Mouse (Mus musculus) liver, embryonic 16.5 days (tissue): ENCODE results near the gene Prcc. TPM values are rescaled to one million over a fixed set of nuclear protein-coding genes. Genes with fewer than 3 reads are reported as not detected.

Experiments
- ATAC-seq: fragments of 200-750 bp; cut with Nextera tagmentation; 2 replicates; pipeline ENCODE4 v1.8.0; 2017; ENCODE audit warnings: low read depth, mild to moderate bottlenecking, moderate number of reproducible peaks, moderate library complexity
- H3K27ac ChIP-seq: fragments of 300-500 bp; sonication (generic); 2 replicates; pipeline ENCODE4 v1.5.1; 2014; ENCODE audit warnings: mild to moderate bottlenecking, low read length
- H3K27me3 ChIP-seq: fragments of 300-500 bp; sonication (generic); 2 replicates; pipeline ENCODE4 v1.6.1; 2014; ENCODE audit warnings: low read depth, low read length, mixed read lengths; ENCODE audit not compliant: control insufficient read depth, insufficient read depth
- H3K36me3 ChIP-seq: fragments of 300-500 bp; sonication (generic); 2 replicates; pipeline ENCODE4 v1.6.1; 2014; ENCODE audit warnings: mild to moderate bottlenecking; ENCODE audit not compliant: control insufficient read depth, insufficient read depth
- H3K4me1 ChIP-seq: fragments of 300-500 bp; sonication (generic); 2 replicates; pipeline ENCODE4 v1.6.1; 2014; ENCODE audit warnings: low read depth, low read length, mixed read lengths; ENCODE audit not compliant: control insufficient read depth
- H3K4me2 ChIP-seq: fragments of 300-500 bp; sonication (generic); 2 replicates; pipeline ENCODE4 v1.6.1; 2014; ENCODE audit warnings: low read depth, low read length, mixed read lengths
- H3K4me3 ChIP-seq: fragments of 300-500 bp; sonication (generic); 2 replicates; pipeline ENCODE4 v1.5.1; 2014; ENCODE audit warnings: low read depth, mild to moderate bottlenecking, low read length
- H3K9ac ChIP-seq: fragments of 300-500 bp; sonication (generic); 2 replicates; pipeline ENCODE4 v1.6.1; 2014; ENCODE audit warnings: low read depth, low read length
- H3K9me3 ChIP-seq: fragments of 300-500 bp; sonication (generic); replicated peaks from 2 replicates; pipeline ENCODE4 v1.6.1; 2016; ENCODE audit warnings: low read length; ENCODE audit not compliant: control insufficient read depth
- WGBS: fragments of 180-500 bp; shearing (Covaris S2); extraction: QIAGEN DNeasy Blood & Tissue Kit; methylation state at CpG from one replicate; pipeline ENCODE4 v1.1.7; 2014; ENCODE audit not compliant: insufficient replicate concordance; 5-methylcytosine and 5-hydroxymethylcytosine counted together
- polyA plus RNA-seq: library from polyadenylated mRNA; unstranded; fragments of >200 nt; fragmentation: Nextera tagmentation; extraction: Ambion mirVana; gene quantifications from 2 replicates; pipeline ENCODE4 v1.2.1, GENCODE M21; 2015

Prcc gene
- polyA plus RNA-seq, 1 experiment from 2014 or later = 4.7 TPM

GRCm38 (mm10) chr3:87818226-87818625 is 67.2 kb downstream of the Prcc start:
- no peaks in the 10 kb centered on the region for H3K4me1 ChIP-seq
- H3K9me3 ChIP-seq = no peaks in the 10 kb centered on the region
- no peak overlapping the region for H3K4me3 ChIP-seq
- no peak overlapping the region for H3K9ac ChIP-seq
- H3K27me3 ChIP-seq = peaks cover 2% of the 10 kb centered on the region; the same call in 1 of the 2 replicates
- WGBS = 49% methylated on average over 12 of the region's 12 CpGs
- H3K36me3 ChIP-seq = no peaks in the 10 kb centered on the region
- ATAC-seq = no peak
- H3K27ac ChIP-seq = no peak overlapping the region
- H3K4me2 ChIP-seq = no peak overlapping the region

DNA sequence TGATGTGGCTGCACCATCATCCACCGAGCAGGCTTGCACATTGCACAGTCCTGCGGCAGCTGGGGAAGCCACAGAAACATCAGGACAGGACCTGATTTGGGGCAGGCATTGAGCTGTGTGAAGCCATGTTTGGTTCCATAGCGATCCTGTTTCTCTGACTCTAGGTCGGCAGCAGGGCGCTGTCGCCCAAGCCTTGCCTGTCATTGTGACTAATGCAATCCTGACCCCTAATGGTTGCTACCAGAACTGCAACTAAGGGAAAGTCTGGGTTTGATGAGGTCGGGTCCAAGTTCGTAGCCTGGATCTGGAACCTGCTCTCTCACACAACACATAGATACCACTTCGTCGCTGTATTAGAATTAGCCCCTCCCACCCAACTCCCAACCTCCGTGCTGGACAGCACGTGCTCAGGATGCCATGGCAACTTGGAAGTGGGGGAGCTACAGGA is 68.7 kb downstream of the Prcc start:
- no peaks in the 10 kb centered on the region for H3K4me1 ChIP-seq
- H3K4me2 ChIP-seq = no peak overlapping the region
- H3K36me3 ChIP-seq = no peaks in the 10 kb centered on the region
- no peak overlapping the region for H3K9ac ChIP-seq
- H3K27me3 ChIP-seq = peaks cover 8% of the 10 kb centered on the region
- no peaks in the 10 kb centered on the region for H3K9me3 ChIP-seq
- no peak; the same call in 1 of the 2 replicates for ATAC-seq
- 8% methylated on average over 12 of the region's 12 CpGs for WGBS
- no peak overlapping the region for H3K4me3 ChIP-seq
- H3K27ac ChIP-seq = no peak overlapping the region

- 43% methylated on average over 6 of the region's 6 CpGs for WGBS
- Histone ChIP-seq H3K27ac (no peak overlapping the region), H3K4me1 (no peaks in the 10 kb centered on the region), H3K9me3 (no peaks in the 10 kb centered on the region), H3K36me3 (no peaks in the 10 kb centered on the region), H3K4me2 (no peak overlapping the region), H3K27me3 (peaks cover 13% of the 10 kb centered on the region), H3K9ac (no peak overlapping the region), H3K4me3 (no peak overlapping the region)
- no peak for ATAC-seq
These were observed 69.2 kb downstream of the Prcc start for GRCm38 (mm10) chr3:87816166-87816565.

DNA sequence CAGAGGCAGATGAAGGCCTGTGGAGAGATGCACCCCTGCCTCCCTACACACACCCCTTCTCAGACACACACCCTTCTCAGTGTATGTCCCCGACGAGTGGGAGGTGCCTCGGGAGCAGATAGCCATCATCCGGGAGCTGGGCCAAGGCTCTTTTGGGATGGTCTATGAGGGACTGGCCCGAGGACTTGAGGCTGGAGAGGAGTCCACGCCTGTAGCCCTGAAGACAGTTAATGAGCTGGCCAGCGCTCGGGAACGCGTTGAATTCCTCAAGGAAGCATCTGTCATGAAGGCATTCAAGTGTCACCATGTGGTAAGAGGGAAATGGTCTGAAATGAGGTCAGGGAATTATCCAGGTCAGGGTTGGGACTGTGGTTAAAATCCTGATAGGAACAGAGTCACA is 72.5 kb downstream of the Prcc start:
- Histone ChIP-seq H3K36me3 (no peaks in the 10 kb centered on the region), H3K27me3 (peaks cover 42% of the 10 kb centered on the region), H3K4me3 (no peak overlapping the region), H3K4me2 (no peak overlapping the region), H3K9me3 (no peaks in the 10 kb centered on the region), H3K9ac (no peak overlapping the region), H3K27ac (no peak overlapping the region), H3K4me1 (no peaks in the 10 kb centered on the region; the same call in 1 of the 2 replicates)
- 38% methylated on average over 10 of the region's 10 CpGs for WGBS
- ATAC-seq = no peak

GRCm38 (mm10) chr3:87812413-87812812 is 73.0 kb downstream of the Prcc start:
- H3K36me3 ChIP-seq = no peaks in the 10 kb centered on the region
- no peak overlapping the region for H3K4me3 ChIP-seq
- H3K4me2 ChIP-seq = no peak overlapping the region
- peaks cover 42% of the 10 kb centered on the region for H3K27me3 ChIP-seq
- no peak overlapping the region for H3K9ac ChIP-seq
- WGBS = 57% methylated on average over 4 of the region's 4 CpGs
- H3K27ac ChIP-seq = no peak overlapping the region
- H3K9me3 ChIP-seq = no peaks in the 10 kb centered on the region
- ATAC-seq = no peak
- H3K4me1 ChIP-seq = no peaks in the 10 kb centered on the region; the same call in 1 of the 2 replicates

GRCm38 (mm10) chr3:87811297-87811696 is 74.1 kb downstream of the Prcc start:
- H3K4me2 ChIP-seq = no peak overlapping the region
- H3K9me3 ChIP-seq = no peaks in the 10 kb centered on the region
- H3K27me3 ChIP-seq = peaks cover 42% of the 10 kb centered on the region
- H3K4me1 ChIP-seq = no peaks in the 10 kb centered on the region; the same call in 1 of the 2 replicates
- H3K4me3 ChIP-seq = no peak overlapping the region
- H3K36me3 ChIP-seq = no peaks in the 10 kb centered on the region
- no peak overlapping the region for H3K27ac ChIP-seq
- WGBS = 56% methylated on average over 8 of the region's 8 CpGs
- ATAC-seq = no peak
- H3K9ac ChIP-seq = no peak overlapping the region

DNA sequence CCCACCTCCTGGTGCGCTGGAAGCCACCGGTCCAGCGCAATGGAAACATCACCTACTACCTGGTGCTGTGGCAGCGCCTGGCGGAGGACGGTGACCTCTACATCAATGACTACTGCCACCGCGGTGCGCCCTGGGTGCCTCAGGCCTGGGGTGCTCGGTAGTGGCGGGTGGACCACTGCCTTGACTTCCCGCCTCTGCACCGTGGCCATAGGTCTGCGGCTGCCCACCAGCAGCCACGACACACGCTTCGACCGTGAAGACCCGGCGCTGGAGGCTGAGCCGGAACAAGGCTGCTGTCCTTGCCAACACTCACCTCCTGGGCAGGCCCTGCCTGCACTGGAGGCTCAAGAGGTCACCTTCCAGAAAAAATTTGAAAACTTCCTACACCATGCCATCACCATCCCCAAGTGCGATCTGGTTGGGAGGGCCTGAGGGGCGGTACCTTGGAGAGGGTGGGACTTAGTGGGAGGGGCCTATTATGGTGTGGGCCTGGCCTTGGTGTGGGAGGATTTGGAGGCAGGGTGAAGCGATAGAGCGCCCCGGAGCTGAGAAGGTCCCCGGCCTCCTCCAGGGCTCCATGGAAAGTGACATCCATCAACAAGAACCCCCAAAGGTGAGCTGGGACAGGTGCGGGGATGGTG is 76.0 kb downstream of the Prcc start:
- no peaks in the 10 kb centered on the region for H3K9me3 ChIP-seq
- H3K9ac ChIP-seq = no peak overlapping the region
- no peak for ATAC-seq
- H3K36me3 ChIP-seq = no peaks in the 10 kb centered on the region
- H3K4me3 ChIP-seq = 0 out of 2 replicates have a peak overlapping the region, but pooled peaks have one; percentile 3
- peaks cover 48% of the 10 kb centered on the region for H3K27me3 ChIP-seq
- no peak overlapping the region for H3K27ac ChIP-seq
- no peaks in the 10 kb centered on the region; the same call in 1 of the 2 replicates for H3K4me1 ChIP-seq
- 7% methylated on average over 28 of the region's 28 CpGs for WGBS
- no peak overlapping the region for H3K4me2 ChIP-seq

Other genes starting within 250 kb of the Prcc start
- 0.07 and 0.18 TPM in 2 replicates for gene Lrrc71, start 137.0 kb downstream of the Prcc start, polyA plus RNA-seq
- gene Ntrk1, start 90.4 kb downstream of the Prcc start, polyA plus RNA-seq = 0.16 and 0.18 TPM in 2 replicates
- gene Insrr, start 88.7 kb downstream of the Prcc start, polyA plus RNA-seq = 0.01 TPM in 1 of 2 replicates, not detected in the other
- gene Pear1, start 61.3 kb downstream of the Prcc start, polyA plus RNA-seq = 6.0 and 6.5 TPM in 2 replicates
- gene Sh2d2a, start 38.9 kb downstream of the Prcc start, polyA plus RNA-seq = 0.29 and 0.37 TPM in 2 replicates
- 53.6 and 57.1 TPM in 2 replicates for gene Hdgf, start 20.7 kb upstream of the Prcc start, polyA plus RNA-seq
- 35.1 and 35.8 TPM in 2 replicates for gene Mrpl24, start 33.9 kb upstream of the Prcc start, polyA plus RNA-seq
- gene Isg20l2, start 44.7 kb upstream of the Prcc start, polyA plus RNA-seq = 17.2 and 17.5 TPM in 2 replicates
- 5.2 and 5.7 TPM in 2 replicates for gene Rrnad1, start 45.1 kb upstream of the Prcc start, polyA plus RNA-seq
- gene Crabp2, start 63.1 kb upstream of the Prcc start, polyA plus RNA-seq = 0.09 and 0.25 TPM in 2 replicates
- gene Nes, start 85.5 kb upstream of the Prcc start, polyA plus RNA-seq = 1.2 and 1.4 TPM in 2 replicates
- gene Bcan, start 114.6 kb upstream of the Prcc start, polyA plus RNA-seq = 0.04 TPM in 1 of 2 replicates, not detected in the other
- gene Hapln2, start 142.0 kb upstream of the Prcc start, polyA plus RNA-seq = not detected in 2 replicates
- gene Gpatch4, start 157.5 kb upstream of the Prcc start, polyA plus RNA-seq = 13.2 and 14.1 TPM in 2 replicates
- gene Naxe, start 172.9 kb upstream of the Prcc start, polyA plus RNA-seq = 83.2 and 85.0 TPM in 2 replicates
- not detected in 2 replicates for gene Ttc24, start 192.7 kb upstream of the Prcc start, polyA plus RNA-seq
- gene Iqgap3, start 196.4 kb upstream of the Prcc start, polyA plus RNA-seq = 7.3 and 7.6 TPM in 2 replicates